Mouse (Mus musculus) monocyte, adult 5-6 weeks (primary cell): ENCODE measurements around the gene Gabarapl2. TPM values are rescaled to one million over a fixed set of nuclear protein-coding genes. Genes with fewer than 3 reads are reported as not detected.

ENCODE experiments used
- ATAC-seq: fragments of 153-309, 156-312 bp; replicated peaks from 2 replicates; pipeline ENCODE4 v1.8.0; 2017; ENCODE audit warnings: mild to moderate bottlenecking; ENCODE audit not compliant: low TSS enrichment, insufficient number of reproducible peaks, severe bottlenecking, poor library complexity, low FRiP score
- total RNA-seq: library from RNA; stranded (forward); fragments of 200-1000, 200-491, 200-594 nt; gene quantifications from 3 replicates; pipeline ENCODE4 v1.2.3, GENCODE M21; 2017

Gene Gabarapl2
- total RNA-seq, result 85.9 to 92.1 TPM (median 87.1 TPM) in 3 replicates

DNA sequence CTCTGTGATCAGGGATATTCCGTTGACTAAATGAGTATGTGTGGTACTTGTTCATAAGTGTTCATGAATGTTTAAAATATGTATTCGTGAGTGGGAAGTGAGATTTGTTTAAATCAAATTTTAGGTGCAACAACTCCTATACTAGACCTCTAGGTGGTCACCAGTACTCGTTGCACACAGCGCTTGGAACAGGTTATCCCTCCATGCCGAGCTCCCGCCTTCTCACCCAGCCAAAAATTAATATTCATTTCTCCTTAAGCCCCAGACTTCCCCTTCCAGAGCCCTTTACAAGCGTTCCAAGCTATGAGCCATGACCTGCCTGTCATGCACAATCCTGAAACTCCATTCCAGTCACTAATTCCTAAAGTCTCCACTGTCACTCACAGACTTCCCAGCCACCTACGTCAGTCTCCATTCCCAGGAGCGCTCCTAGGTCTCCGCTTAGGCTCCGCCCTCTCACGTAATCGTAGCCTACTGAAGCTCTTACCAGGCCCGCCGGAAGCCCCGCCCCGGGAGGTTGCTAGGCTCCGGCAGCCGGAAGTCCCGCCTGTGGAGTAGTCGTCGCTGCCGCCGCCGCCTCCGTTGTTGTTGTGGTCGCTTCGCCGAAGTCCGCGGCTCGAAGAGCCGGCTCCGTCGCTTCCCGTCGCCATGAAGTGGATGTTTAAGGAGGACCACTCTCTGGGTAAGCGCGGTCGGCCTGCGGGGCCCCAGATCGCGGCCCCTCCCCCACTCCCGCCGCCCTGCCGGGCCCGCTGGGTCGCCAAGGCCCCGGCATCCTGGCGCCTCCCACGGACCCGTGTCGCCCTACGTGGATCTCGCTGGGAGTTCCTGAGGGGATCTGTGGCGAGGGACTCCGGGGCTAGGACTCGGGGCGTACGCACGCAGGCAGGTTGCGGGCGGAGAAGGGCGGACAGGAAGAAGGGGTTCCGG lies at the start of gene Gabarapl2:
Gene Gabarapl2, plus strand, starts transcription at position 533 of the 930 bp plus-strand sequence.
- peak; percentile 84 for ATAC-seq

DNA sequence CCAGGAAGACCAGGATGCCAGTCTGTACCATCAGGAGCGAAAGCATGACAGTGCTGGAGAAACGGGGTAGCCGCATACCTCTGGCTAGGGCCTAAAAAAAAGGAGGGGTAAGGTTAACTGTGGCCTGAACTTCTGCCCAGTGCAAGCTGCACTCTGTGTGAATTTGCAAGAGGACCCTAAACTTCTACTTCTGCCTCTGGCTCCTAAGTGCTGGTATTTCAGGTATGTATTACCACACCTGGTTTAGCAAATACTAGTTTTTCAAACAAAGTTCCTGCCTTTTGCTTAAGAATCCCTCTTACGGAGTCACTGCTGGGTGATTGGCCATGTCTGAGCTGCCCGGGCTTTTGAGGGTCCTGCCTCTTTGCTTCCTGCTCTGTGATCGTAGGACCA lies 49.6 kb upstream of the Gabarapl2 start:
- ATAC-seq, result no peak

DNA sequence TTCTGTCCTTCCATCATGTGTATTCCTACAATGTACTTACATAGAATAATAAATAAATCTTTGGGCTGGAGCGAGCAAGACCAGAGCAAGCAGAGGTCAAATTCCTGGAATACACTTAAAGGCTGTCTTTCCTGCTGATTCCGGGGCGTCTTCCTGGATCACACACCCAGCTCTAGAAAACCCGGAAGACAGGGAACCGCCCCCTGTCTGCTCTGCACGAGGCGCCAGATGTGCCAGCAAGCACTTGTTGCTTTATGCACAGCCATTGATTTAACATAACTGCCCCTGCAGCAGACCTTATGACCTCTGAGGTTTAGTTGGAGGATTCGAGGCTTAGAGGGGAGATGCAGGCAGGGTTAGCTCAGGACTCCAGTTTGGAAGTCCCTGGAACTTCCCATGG lies 48.5 kb upstream of the Gabarapl2 start:
- no peak for ATAC-seq

DNA sequence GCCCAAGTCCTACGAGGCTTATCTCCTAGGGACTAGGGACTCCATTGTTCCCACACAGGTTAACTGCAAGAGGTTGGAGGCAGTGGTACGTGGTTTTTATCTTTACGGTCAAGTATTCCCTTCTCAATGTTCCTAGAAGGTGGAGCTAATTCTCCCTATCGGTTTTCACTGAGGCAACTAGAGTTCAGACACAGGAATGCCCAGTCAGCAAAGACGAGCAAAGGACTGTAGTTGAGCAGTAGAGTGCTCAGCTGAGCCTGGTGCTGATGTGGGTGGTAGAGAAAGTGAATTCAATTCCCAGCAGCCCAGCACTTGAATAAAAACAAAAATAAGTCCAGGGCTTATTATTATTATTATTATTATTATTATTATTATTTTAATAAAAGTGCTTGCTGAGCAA lies 47.9 kb upstream of the Gabarapl2 start:
- no peak for ATAC-seq

DNA sequence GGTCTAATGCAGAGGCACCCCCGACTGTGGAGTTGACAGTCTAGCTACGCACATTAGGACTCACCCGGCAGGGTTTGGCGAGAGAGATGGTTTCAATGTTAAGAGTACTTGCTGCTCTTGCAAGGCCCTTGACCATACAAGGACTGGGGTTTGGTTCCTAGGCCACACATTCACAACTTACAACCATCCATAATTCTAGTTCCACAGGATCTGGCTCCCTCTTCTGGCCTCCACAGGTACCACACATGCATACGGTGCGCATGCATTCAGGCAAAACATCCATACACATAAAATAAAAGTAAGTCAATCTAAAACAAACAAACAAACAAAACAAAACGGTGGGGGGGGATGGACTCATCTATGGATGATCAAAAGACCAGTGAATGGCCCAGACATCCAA lies 45.5 kb upstream of the Gabarapl2 start:
- no peak for ATAC-seq

DNA sequence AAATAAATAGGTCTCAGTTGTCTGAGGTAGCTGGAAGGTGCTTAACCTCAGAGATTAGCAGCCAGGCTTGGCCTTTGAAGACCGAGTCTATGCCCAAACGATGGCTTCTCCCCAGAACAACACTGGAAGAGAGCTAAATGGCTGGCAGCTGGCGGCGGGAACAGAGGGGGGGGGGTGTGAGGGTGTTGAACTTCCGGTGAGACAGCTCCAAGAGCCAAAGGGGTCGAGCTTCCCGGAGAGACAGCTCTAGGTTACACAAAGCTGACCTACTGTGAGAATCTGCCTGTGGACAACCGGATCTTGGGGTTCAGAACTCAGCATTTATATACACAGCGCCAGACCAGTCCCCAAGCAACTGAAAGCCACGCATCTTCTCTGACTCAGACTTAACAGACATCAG lies 41.9 kb upstream of the Gabarapl2 start:
- no peak for ATAC-seq

DNA sequence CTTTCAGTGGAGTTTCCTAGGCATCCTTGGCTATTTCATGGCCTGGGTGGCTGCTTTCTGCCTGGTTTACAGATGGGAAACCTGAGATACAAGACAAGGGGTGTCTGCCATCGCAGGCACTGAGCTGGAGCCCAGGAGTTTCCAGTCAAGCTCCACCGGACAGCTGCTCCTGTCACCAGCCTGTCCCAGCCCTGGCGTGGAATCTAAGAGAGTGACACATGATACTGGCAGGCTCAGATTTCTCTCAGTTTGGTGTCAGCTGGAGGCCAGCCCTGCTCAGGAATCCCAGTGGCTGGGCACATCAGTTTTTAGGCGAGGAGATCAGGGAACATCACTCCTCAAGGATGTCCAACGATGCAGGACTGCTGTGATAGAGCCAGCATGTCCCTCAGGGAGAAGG lies 38.4 kb upstream of the Gabarapl2 start:
- ATAC-seq, result no peak

DNA sequence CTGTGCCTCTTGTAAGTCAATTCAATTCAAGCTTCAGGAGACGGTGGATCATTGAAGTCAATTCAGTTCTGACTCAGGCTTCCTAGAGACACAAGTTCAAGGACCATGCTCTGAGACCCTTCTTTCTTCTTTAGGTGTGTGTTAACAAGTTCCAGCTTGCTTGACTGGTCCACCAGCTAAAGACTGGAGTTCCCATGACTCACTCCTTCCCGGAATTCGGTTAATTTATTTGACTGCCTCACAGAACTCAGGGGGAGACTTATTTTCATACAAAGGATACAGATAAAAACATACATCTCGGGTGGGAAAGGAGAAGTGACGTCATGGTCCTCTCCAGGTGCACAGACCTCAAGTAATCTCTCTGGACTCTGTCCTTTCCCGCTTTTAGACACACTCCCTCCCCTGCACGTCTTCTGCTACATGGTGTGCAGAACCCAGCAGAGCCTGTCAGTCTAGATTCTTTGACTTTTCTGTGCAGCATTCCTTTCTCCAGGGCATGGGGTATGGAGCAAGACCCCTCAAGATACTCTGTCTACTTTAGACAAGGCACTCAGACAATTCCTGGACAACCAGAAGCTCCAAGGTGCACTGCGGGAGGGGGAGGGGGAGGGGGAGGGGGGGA lies 34.9 kb upstream of the Gabarapl2 start:
- no peak for ATAC-seq

DNA sequence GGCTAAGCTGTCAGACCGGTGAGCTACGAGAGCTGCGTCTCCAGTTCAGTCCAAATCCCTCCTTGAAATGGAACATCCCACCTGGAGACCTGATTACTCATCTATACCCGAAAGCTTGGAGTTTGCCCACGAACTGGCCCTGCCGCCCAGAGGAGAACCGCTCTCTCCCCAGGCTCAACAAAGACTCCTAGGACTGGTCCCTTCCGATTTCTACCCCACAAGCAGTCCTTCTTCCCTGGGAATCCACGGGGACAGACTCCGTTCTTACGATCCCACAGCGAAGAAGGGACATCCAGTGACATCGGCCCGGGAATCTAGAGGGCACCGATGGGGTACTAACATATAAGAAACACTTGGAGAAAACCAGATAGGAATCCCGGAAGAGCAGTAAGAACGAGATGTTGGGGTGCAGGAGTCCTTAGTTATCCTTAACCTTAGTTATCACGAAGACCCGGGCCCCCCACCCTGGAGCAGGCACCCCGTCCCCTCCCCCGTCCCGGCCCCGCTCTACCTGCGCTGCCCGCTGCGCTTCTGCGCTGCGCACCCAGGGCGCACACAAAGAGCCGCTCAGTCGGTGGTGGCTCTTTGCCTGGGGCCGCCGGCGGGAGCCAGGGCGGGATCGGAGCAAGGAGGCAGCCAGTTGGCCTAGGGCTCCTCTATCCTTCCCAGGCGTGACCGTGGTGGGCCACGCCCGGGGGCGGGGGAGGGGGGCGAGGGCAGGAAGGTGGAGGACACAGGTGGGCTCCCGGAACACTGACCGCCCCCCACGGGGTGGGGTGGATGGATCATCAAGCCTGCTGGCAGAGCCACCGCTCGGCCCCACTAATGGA lies 30.7 kb upstream of the Gabarapl2 start, which contains the start of gene Chst5:
Gene Chst5, minus strand, starts transcription at position 827 of the 830 bp plus-strand sequence.
- no peak for ATAC-seq

DNA sequence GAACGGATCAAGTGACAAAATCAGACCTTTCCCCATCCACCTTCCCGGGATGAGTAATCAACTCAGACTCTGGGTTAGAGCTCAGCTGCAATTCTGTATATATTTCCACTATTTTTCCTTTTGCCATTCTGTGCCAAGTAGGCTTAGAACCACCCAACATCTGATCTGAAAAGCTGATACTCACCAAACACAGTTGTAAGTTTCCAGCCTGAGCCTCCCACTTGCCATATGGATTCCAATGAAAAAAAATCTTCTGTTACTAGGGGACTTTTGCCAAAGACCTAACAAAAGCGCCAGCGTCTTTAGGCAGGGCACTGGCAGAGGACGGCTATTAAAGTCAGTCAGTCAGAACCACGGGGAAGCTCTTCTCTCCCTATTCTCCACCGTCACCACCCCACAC lies 28.9 kb upstream of the Gabarapl2 start:
- no peak for ATAC-seq

DNA sequence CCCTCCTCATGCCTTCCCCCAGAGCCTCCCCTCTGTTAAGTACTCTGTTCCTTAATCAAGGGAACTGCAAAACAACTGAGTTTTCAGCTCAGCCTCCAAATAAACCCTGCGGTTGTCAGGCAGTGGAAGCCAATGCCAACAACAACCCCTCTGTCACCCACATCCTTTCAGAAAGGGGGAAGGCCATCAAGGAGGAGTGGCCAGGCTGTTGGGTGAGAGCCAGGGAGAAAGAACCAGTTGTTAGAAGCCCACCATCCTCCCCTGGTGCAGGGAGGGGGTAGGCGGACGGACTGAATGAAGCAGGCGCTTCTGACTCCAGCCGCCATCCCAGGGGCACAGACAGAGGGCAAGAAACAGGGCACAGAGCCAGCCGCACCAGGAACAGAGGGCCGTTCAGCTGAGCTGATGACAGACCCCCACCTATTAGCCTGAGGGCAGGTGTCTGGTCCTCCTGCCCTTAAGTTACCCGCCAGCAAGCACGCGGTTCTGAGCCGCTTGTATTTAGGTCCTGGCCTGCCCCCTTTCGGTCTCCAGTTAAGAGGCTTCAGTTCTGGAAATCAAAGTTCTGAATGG lies 27.6 kb upstream of the Gabarapl2 start:
- no peak for ATAC-seq

DNA sequence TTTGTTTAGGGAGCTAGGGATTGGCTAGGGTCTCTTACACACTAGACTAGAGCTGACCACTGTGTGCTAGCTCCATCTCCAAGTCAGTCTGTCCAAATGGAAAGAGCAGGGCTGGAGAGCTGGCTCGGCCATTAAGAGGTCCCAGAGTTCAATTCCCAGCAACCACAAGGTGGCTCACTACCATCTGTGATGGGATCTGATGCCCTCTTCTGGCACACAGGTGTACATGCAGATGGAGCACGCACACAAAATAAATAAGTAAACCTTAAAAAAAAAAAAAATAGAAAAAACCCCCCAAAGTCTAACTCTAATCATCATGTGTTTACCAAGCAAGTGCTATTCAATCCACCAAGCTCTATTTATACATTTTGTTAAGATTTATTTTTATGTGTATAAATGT lies 20.8 kb upstream of the Gabarapl2 start:
- ATAC-seq, result no peak

DNA sequence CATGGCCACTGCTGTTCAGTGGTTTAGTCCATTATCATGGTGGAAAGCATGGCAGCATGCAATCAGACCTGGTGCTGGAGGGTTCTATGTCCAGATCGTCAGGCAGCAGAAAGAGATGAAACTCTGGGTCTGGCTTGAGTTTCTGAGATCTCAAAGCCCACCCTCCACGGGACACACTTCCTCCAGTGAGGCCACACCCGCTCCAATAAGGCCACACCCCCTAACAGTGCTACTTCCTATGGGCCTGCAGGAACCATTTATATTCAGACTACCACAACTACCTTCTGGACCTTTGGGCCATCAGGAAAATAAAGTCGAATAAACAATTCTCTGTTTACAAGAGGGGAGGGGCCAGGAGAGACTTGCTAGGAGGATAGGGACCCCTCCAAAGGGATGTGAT lies 19.5 kb upstream of the Gabarapl2 start:
- ATAC-seq, result no peak

DNA sequence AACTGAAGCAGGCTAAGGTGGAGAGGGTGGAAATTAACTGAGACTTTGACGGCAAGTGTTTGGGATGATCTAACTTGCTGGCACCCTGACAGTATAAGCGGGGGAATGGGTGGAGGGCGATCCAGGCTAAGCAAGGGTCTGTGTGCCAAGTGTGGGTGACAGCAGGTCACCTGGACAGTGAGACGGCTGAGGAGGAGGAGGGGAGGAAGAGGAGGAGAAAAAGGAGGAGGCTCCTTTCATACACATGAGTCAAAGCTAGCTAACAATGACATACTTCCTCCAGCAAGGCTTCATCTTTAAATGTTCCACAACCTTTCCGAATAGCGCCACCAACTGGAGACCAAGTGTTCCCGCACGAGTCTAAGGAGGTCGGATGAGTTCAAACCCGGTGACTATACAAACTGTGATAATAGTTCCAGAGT lies 17.1 kb upstream of the Gabarapl2 start:
- no peak for ATAC-seq

DNA sequence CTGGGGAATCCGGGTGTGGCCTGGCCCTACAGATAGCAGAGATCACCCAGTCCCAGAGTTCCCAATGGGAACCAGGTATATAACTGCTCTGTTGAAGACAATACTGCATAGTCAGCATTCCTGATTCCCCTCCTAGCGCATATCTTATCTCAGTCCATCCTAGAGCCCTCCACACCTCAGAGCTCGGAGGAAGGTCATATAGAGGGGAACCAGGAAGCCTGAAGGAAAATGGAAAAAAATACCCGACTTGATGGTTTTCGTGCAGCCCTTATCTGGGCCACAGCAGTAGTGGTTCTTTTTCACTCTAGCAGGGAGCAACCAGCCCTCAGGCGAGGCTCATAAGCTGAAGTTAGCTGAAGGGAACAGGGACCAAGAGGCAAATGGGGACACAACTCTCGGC lies 15.5 kb upstream of the Gabarapl2 start:
- no peak for ATAC-seq

DNA sequence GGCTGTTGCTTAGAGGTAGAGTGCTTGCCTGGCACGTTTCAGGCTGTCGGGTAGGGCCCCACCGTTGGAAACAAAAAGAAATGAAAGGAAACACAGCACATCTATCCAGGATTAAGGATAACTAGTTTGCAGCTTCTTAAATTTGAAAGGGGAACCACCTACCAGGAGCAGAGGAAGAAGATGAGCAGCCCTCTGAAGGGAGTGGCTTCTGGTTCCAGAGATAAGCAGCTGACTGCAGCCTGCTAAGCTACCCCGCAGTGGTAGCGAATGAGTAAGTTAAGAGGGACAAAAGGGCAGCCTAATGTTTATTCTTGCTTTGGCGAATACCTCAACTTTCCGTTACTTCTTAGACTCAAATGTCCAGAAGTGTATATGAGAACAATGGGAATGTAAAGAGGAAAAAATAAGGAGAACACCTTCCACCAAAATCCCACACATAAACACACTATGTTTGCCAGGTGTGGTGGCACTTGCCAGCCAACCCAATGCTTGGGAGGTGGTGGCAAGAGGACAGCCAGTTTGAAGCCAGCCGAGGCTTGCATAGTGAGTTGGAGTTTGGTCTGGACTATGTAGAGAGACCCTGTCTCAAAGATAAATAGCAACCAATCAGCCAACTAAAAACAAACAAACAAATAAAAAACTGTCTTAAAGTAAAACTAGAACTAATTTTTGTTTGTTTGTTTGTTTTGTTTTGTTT lies 10.7 kb upstream of the Gabarapl2 start:
- ATAC-seq, result no peak

DNA sequence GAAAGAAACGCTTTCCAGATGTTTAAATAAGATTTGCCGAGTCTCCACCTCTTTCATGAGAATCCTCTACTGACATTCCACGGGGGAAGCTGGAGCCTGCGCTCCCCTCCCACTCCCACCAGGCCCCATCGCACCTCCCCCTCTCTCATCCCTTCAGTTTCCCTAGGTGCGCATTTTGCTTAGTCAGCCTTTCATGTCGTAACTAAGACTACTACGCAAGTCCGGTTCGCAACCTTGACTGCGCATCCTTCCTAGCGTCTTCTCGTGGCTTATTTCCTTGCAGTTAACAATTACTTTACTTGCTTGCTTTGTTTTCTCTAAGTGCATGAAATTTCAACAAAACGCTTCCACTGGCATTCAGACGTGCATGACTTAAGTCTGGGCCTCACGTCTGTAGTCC lies 8.8 kb upstream of the Gabarapl2 start:
- ATAC-seq, result no peak

DNA sequence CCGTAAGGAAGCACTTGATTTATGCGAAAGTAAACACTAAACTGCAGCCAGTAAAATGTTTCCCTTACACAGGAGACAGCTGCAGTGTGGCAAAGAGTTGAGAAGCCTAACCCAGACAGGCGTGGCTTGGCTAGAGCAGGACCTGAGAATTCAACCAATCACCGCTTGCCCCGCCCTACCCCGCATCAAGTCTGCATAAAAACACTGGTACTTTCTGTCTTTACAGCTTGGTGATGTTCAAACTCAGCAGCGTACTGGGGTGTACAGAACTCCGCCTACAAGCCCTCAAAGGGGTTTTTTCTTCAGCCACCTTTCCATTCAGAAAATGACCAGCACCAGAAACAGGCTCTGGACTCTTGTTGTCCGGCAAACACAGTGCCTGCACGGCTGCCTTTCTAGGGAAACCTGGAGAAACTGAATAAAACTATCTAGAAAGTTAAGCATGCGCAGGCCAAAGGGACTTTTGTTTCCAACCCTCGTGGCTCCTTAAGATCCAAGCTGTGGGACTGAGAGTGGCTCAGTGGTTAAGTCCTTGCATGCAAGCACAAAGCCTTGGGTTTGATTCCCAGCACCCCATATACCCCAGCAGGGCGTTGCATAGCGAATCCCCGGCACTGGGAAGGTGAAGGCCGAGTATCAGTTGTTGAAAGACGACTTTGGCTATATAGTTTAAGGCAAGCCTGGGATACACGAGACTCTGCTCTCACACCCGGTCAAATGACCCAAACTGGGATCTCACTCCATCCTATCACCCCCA lies 7.7 kb upstream of the Gabarapl2 start:
- ATAC-seq, result no peak
